Mouse (Mus musculus) megakaryocyte, embryonic 14.5 days (primary cell): ENCODE measurements around the gene Gm13283.
"Not testable (repeated sequence)": the region's sequence is repeated elsewhere in the genome, so short reads cannot be mapped to it uniquely, and the experiment has no call there.

Experiments
- FLI1 ChIP-seq: IDR thresholded peaks from 2 replicates; pipeline ENCODE4 v1.6.1; 2012; ENCODE audit warnings: low read length, inconsistent platforms, mixed read lengths
- GATA1 ChIP-seq: IDR thresholded peaks from 3 replicates; pipeline ENCODE4 v1.6.1; 2012; ENCODE audit warnings: mixed read lengths, low read length, inconsistent platforms, borderline replicate concordance

DNA sequence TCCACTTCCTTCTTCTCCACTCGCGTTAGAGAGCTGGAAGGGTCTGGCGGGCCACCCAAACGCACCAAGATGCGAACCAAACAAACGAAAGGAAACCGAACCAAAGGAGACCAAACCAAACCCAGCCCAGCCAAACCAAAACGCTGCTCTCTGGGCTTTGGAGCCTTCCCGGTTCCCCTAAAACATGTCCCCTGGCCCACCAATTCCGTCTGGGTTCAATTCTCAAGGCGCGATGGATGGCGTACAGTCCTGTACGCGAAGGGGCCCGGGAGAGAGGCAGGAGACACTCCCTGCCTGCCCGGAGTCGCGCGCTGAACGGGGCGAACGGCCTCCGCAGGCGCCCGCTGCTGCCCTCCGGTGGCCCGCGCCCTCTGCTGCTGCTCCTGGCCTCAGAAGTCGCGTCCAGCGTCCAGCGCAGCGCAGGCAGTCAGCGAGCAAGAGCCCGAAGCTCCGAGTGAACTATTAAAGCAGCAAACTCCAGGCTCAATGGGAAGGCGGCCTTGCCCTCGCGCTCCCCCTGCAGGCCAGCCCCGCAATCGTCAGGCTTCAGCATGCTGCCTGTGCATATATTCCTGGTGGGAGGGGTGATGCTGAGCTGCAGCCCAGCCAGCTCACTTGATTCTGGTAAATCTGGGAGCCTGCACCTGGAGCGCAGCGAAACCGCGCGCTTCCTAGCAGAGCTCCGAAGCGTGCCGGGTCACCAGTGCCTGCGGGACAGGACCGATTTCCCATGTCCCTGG, 34.2 kb downstream of the Gm13283 start, which contains the start of gene Gm13275:
- not testable (repeated sequence) for TF ChIP-seq GATA1, FLI1
